Mouse (Mus musculus) neutrophil, adult 5-6 weeks (primary cell): ENCODE data around the gene Gm4707. TPM values are rescaled to one million over a fixed set of nuclear protein-coding genes. Genes with fewer than 3 reads are reported as not detected.
"Not testable (repeated sequence)": the region's sequence is repeated elsewhere in the genome, so short reads cannot be mapped to it uniquely, and the experiment has no call there.

Experiments used
- ATAC-seq: fragments of 151-379, 151-347 bp; 2 replicates; pipeline ENCODE4 v1.8.0; 2017; ENCODE audit warnings: mild to moderate bottlenecking, moderate TSS enrichment; ENCODE audit not compliant: insufficient number of reproducible peaks, poor library complexity, low FRiP score, severe bottlenecking; ENCODE audit errors: extremely low read depth
- total RNA-seq: library from RNA; stranded (forward); fragments of 200-1000 nt; gene quantifications from 2 replicates; pipeline ENCODE4 v1.2.3, GENCODE M21; 2017

Gene Gm4707
- total RNA-seq, 1 experiment from 2014 or later: 29.1 TPM

- ATAC-seq: not testable (repeated sequence)
Observed at GRCm38 (mm10) chr17:71457361-71457760, 2.4 kb downstream of the Gm4707 start.

GRCm38 (mm10) chr17:71445191-71445590 lies 14.5 kb downstream of the Gm4707 start:
- ATAC-seq: no peak

GRCm38 (mm10) chr17:71444718-71445117 lies 15.0 kb downstream of the Gm4707 start:
- ATAC-seq: no peak

- no peak for ATAC-seq
Observed at GRCm38 (mm10) chr17:71444126-71444525, 15.6 kb downstream of the Gm4707 start.

GRCm38 (mm10) chr17:71443273-71443672 lies 16.4 kb downstream of the Gm4707 start:
- ATAC-seq: no peak

GRCm38 (mm10) chr17:71422502-71422901 lies 37.2 kb downstream of the Gm4707 start:
- ATAC-seq: not testable (repeated sequence)

GRCm38 (mm10) chr17:71419448-71419847 lies 40.3 kb downstream of the Gm4707 start:
- not testable (repeated sequence) for ATAC-seq

GRCm38 (mm10) chr17:71417008-71417407 lies 42.7 kb downstream of the Gm4707 start:
- no peak for ATAC-seq

Other genes starting within 250 kb of the Gm4707 start
- 270 and 281 TPM in 2 replicates for gene Emilin2, start 147.9 kb downstream of the Gm4707 start, total RNA-seq
- gene Smchd1, start 15.4 kb upstream of the Gm4707 start, total RNA-seq: 307 and 387 TPM in 2 replicates
- gene Ndc80, start 66.9 kb upstream of the Gm4707 start, total RNA-seq: 24.7 and 25.2 TPM in 2 replicates
- not detected in 2 replicates for gene Spdya, start 92.1 kb upstream of the Gm4707 start, total RNA-seq
- gene Wdr43, start 156.0 kb upstream of the Gm4707 start, total RNA-seq: 127 and 130 TPM in 2 replicates
- not detected in 2 replicates for gene Togaram2, start 213.3 kb upstream of the Gm4707 start, total RNA-seq